ENCODE assay signal across 8 mouse cellular contexts in genomic region chr13:108041358-108041757, GRCm38 (mm10). TPM values are rescaled to one million over a fixed set of nuclear protein-coding genes. Genes with fewer than 3 reads are reported as not detected.
DNase-seq lines count a peak whose midpoint lies in the region; ATAC-seq and TF ChIP-seq lines count a peak whose summit lies in the region.

No protein-coding gene starts in this region.

- peak; percentile 93 for DNase-seq in brain, adult 2 months (ENCODE audit: low read depth, low spot score)
- peak; percentile 69 for DNase-seq in hindbrain, embryonic 10.5 days (ENCODE audit: low spot score)
- DNase-seq in layer of hippocampus, adult 9-11 months = peak; percentile 77
- DNase-seq in lung, postnatal 36 days = peak; percentile 86
- peak; percentile 82 for DNase-seq in right cerebral cortex, adult 18-20 months
- peak; percentile 30 for DNase-seq in urinary bladder, adult 2 months (ENCODE audit: low spot score)

- no peak for TF ChIP-seq POLR2A in ES-Bruce4 (IDR thresholded peaks at IDR 0.05; ENCODE audit: insufficient read depth, low read length)

- TF ChIP-seq CTCF in ES-Bruce4 (IDR thresholded peaks at IDR 0.05; ENCODE audit: low read depth, low read length) = peak; percentile 83

- TF ChIP-seq EP300 in ES-Bruce4 (IDR thresholded peaks at IDR 0.05; ENCODE audit: insufficient read depth, low read depth, low read length) = 0 out of 2 replicates have a peak, but pooled peaks have one; percentile 58

- no peak overlapping the region for H3K4me2 ChIP-seq in forebrain, embryonic 12.5 days

- peaks cover 6% of the 10 kb centered on the region for H3K36me3 ChIP-seq in ES-Bruce4 (ENCODE audit: control insufficient read depth, insufficient read depth, low read length, poor library complexity, severe bottlenecking)
- no peaks in the 10 kb centered on the region for H3K36me3 ChIP-seq in forebrain, embryonic 12.5 days (replicated peaks)
- peaks cover under 1% of the 10 kb centered on the region; the same call in 1 of the 2 replicates for H3K36me3 ChIP-seq in hindbrain, embryonic 10.5 days

- H3K4me3 ChIP-seq in ES-Bruce4 (ENCODE audit: low read depth, low read length) = no peak overlapping the region
- H3K4me3 ChIP-seq in forebrain, embryonic 12.5 days (replicated peaks) = no peak overlapping the region
- no peak overlapping the region; the same call in 1 of the 2 replicates for H3K4me3 ChIP-seq in hindbrain, embryonic 10.5 days

- no peaks in the 10 kb centered on the region for H3K27me3 ChIP-seq in ES-Bruce4 (ENCODE audit: control insufficient read depth, insufficient read depth, low read length, poor library complexity, severe bottlenecking)
- no peaks in the 10 kb centered on the region for H3K27me3 ChIP-seq in forebrain, embryonic 12.5 days
- no peaks in the 10 kb centered on the region for H3K27me3 ChIP-seq in hindbrain, embryonic 10.5 days (ENCODE audit: insufficient read depth, poor library complexity, severe bottlenecking)

- no peaks in the 10 kb centered on the region for H3K9me3 ChIP-seq in ES-Bruce4 (replicated peaks; ENCODE audit: control insufficient read depth, insufficient read depth, low read length, poor library complexity, severe bottlenecking)
- no peaks in the 10 kb centered on the region for H3K9me3 ChIP-seq in forebrain, embryonic 12.5 days
- no peaks in the 10 kb centered on the region for H3K9me3 ChIP-seq in hindbrain, embryonic 10.5 days

- ATAC-seq in forebrain, embryonic 12.5 days (ENCODE audit: low FRiP score) = peak; percentile 49; the same call in 1 of the 2 replicates

- no peak overlapping the region for H3K27ac ChIP-seq in ES-Bruce4 (ENCODE audit: insufficient read depth, low read length)
- no peak overlapping the region for H3K27ac ChIP-seq in forebrain, embryonic 12.5 days
- no peak overlapping the region for H3K27ac ChIP-seq in hindbrain, embryonic 10.5 days

- WGBS in forebrain, embryonic 12.5 days = 3% methylated on average over 7 of the region's 7 CpGs
- WGBS in hindbrain, embryonic 10.5 days = 6% methylated on average over 7 of the region's 7 CpGs

- H3K4me1 ChIP-seq in ES-Bruce4 (ENCODE audit: control insufficient read depth, insufficient read depth, low read length) = peaks cover 4% of the 10 kb centered on the region
- peaks cover 46% of the 10 kb centered on the region for H3K4me1 ChIP-seq in forebrain, embryonic 12.5 days
- H3K4me1 ChIP-seq in hindbrain, embryonic 10.5 days (replicated peaks) = peaks cover 53% of the 10 kb centered on the region

- H3K9ac ChIP-seq in ES-Bruce4 (ENCODE audit: low read depth, poor library complexity, severe bottlenecking) = no peak overlapping the region
- no peak overlapping the region for H3K9ac ChIP-seq in forebrain, embryonic 12.5 days

RNA-seq across cellular contexts. Expression of gene Smim15, which starts 2.9 kb away (rescaled TPM):
- 101 TPM in 2 replicates for polyA plus RNA-seq in ES-Bruce4 (2011; ENCODE audit: insufficient read depth, insufficient read length, low read depth, missing spikeins)
- 52.3 and 54.4 TPM in 2 replicates for polyA plus RNA-seq in forebrain, embryonic 12.5 days (2016; fragmentation: Nextera tagmentation; extraction: Ambion mirVana)
- polyA plus RNA-seq in hindbrain, embryonic 10.5 days (2016; fragmentation: Nextera tagmentation; extraction: Ambion mirVana) = 53.6 and 60.0 TPM in 2 replicates
- 81.5 and 82.4 TPM in 2 replicates for polyA plus RNA-seq in urinary bladder, adult 2 months (2012; rRNA removed)

Comparison
In these comparisons a context has a peak if more than half of its experiments do, and no peak if none do; other contexts are left out.
1. DNase-seq: peak in every context shown above with its lines; median percentile 93 in brain, adult 2 months; 86 in lung, postnatal 36 days; 82 in right cerebral cortex, adult 18-20 months; 77 in layer of hippocampus, adult 9-11 months; 69 in hindbrain, embryonic 10.5 days; 30 in urinary bladder, adult 2 months.